Mouse (Mus musculus) heart, postnatal 0 days (tissue): ENCODE measurements around the gene Maneal. TPM values are rescaled to one million over a fixed set of nuclear protein-coding genes. Genes with fewer than 3 reads are reported as not detected.

Experiments used
- ATAC-seq: fragments of 200-750 bp; cut with Nextera tagmentation; 2 replicates; pipeline ENCODE4 v1.8.0; 2017; ENCODE audit warnings: low read depth, moderate number of reproducible peaks, moderate library complexity; ENCODE audit not compliant: insufficient read depth
- DNase-seq: peaks from one replicate; pipeline ENCODE4 v3.0.0-alpha.2; 2016; ENCODE audit warnings: low spot score
- H3K27ac ChIP-seq: fragments of 300-500 bp; sonication (generic); 2 replicates; pipeline ENCODE4 v1.5.1; 2014; ENCODE audit warnings: low read depth, mild to moderate bottlenecking
- H3K27me3 ChIP-seq: fragments of 300-500 bp; sonication (generic); 2 replicates; pipeline ENCODE4 v1.6.1; 2014; ENCODE audit warnings: low read length, mixed read lengths; ENCODE audit not compliant: control insufficient read depth, insufficient read depth
- H3K36me3 ChIP-seq: fragments of 300-500 bp; sonication (generic); replicated peaks from 2 replicates; pipeline ENCODE4 v1.6.1; 2014; ENCODE audit warnings: low read length, mixed read lengths; ENCODE audit not compliant: control insufficient read depth, insufficient read depth
- H3K4me1 ChIP-seq: fragments of 300-500 bp; sonication (generic); 2 replicates; pipeline ENCODE4 v1.6.1; 2014; ENCODE audit warnings: antibody characterized with exemption; ENCODE audit not compliant: control insufficient read depth, insufficient read depth
- H3K4me2 ChIP-seq: fragments of 300-500 bp; sonication (generic); 2 replicates; pipeline ENCODE4 v1.6.1; 2014; ENCODE audit warnings: low read depth, mild to moderate bottlenecking, low read length, moderate library complexity
- H3K4me3 ChIP-seq: fragments of 300-500 bp; sonication (generic); 2 replicates; pipeline ENCODE4 v1.5.1; 2014; ENCODE audit warnings: low read depth, low read length
- H3K9ac ChIP-seq: fragments of 300-500 bp; sonication (generic); replicated peaks from 2 replicates; pipeline ENCODE4 v1.6.1; 2014; ENCODE audit warnings: low read depth, low read length, mixed read lengths
- H3K9me3 ChIP-seq: fragments of 300-500 bp; sonication (generic); replicated peaks from 2 replicates; pipeline ENCODE4 v1.6.1; 2016; ENCODE audit warnings: low read length; ENCODE audit not compliant: control insufficient read depth
- CTCF ChIP-seq: IDR thresholded peaks from 2 replicates; pipeline ENCODE4 v1.5.1; 2016; ENCODE audit warnings: antibody characterized with exemption, control low read depth, low read depth
- EP300 ChIP-seq: IDR thresholded peaks from 2 replicates; pipeline ENCODE4 v1.6.1; 2016; ENCODE audit warnings: antibody characterized with exemption, low read depth
- WGBS: fragments of 180-500 bp; shearing (Covaris S2); extraction: QIAGEN DNeasy Blood & Tissue Kit; methylation state at CpG from one replicate; pipeline ENCODE4 v1.1.7; 2014; 5-methylcytosine and 5-hydroxymethylcytosine counted together
- polyA plus RNA-seq: library from polyadenylated mRNA; unstranded; fragments of >200 nt; fragmentation: Nextera tagmentation; extraction: Ambion mirVana; gene quantifications from 2 replicates; pipeline ENCODE4 v1.2.1, GENCODE M21; 2015
- total RNA-seq: library from RNA; depleted of rRNA; stranded (reverse); fragments of >200 nt; gene quantifications from 2 replicates; pipeline ENCODE4 v1.2.3, GENCODE M21; 2014; ENCODE audit warnings: low replicate concordance

Maneal gene
- total and polyA plus RNA-seq, 2 experiments from 2014 or later, result 0.11 TPM; not detected in 1

DNA sequence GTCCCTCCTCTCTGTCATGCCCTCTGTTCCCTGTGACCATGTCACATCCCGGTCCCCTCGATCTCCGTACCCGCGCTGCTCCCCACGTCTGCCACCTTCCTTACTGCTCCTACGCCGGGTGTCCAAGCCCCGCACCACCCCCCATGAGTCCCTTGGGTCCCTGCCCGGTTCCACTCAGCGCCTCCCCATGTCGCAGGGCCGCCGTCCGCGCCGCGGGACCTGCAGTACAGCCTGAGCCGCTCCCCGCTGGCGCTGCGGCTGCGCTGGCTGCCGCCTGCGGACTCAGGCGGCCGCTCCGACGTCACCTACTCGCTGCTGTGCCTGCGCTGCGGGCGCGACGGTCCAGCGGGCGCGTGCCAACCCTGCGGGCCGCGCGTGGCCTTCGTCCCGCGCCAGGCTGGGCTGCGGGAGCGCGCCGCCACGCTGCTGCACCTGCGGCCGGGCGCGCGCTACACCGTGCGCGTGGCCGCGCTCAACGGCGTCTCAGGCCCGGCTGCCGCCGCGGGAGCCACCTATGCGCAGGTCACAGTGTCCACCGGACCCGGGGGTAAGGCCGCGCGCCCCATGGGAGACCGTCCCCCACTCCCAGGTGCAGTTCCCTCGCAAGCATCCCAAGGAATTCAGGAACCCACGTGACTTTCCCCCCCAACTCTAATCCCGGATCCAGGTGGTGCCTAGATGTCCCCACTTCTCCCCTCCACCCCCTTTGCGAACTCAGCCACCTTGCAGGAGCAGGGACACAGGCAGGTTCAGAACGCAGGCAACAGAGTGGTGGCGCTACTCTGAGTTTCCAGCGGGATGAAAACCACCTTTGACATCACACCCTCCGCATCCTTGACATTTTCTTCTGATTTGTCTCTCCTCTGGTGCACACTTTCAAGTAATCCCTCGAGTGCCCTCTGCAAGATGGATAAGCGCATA lies 32.8 kb upstream of the Maneal start:
- DNase-seq, result no peak
- no peak overlapping the region for H3K27ac ChIP-seq
- peak overlapping the region; percentile 64 for H3K4me2 ChIP-seq
- H3K4me1 ChIP-seq, result 0 out of 2 replicates have a peak, but pooled peaks cover 5% of the 10 kb centered on the region
- no peak for ATAC-seq
- TF ChIP-seq CTCF (no peak), EP300 (no peak)
- H3K27me3 ChIP-seq, result peaks cover 51% of the 10 kb centered on the region
- no peak overlapping the region for H3K9ac ChIP-seq
- no peaks in the 10 kb centered on the region for H3K9me3 ChIP-seq
- H3K4me3 ChIP-seq, result peak overlapping the region; percentile 41
- WGBS, result 2% methylated on average over 76 of the region's 83 CpGs
- no peaks in the 10 kb centered on the region for H3K36me3 ChIP-seq

GRCm38 (mm10) chr4:124893769-124894168 lies 31.8 kb upstream of the Maneal start:
- no peak overlapping the region for H3K4me3 ChIP-seq
- no peak overlapping the region for H3K27ac ChIP-seq
- 0 out of 2 replicates have a peak, but pooled peaks cover 5% of the 10 kb centered on the region for H3K4me1 ChIP-seq
- no peaks in the 10 kb centered on the region for H3K36me3 ChIP-seq
- H3K27me3 ChIP-seq, result peaks cover 51% of the 10 kb centered on the region
- no peak for TF ChIP-seq EP300
- TF ChIP-seq CTCF, result no peak
- DNase-seq (no peak), ATAC-seq (no peak)
- no peak overlapping the region for H3K9ac ChIP-seq
- no peak overlapping the region for H3K4me2 ChIP-seq
- WGBS, result 36% methylated on average over 6 of the region's 6 CpGs
- H3K9me3 ChIP-seq, result no peaks in the 10 kb centered on the region

DNA sequence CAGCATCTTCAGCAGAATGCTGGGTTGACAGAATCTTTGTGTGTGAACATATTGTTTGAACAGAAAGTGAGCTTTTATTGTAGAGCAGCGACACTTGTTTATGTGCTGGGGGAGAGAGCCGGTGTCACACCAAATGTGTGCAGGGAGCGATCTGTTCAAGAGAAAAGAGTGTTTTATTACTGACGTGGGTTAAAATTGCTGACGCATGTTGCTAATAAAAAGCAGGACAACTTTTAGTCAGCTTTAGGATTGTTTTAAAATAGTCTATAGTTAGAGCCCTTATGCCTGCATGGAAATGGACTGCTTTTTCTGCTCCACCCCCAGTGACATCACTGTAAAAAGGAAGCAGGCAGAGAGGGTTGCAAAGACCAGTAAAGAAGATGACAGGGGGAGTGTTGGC lies 28.9 kb upstream of the Maneal start:
- DNase-seq (no peak), ATAC-seq (no peak)
- Histone ChIP-seq H3K27me3 (peaks cover 54% of the 10 kb centered on the region), H3K36me3 (no peaks in the 10 kb centered on the region), H3K4me1 (0 out of 2 replicates have a peak, but pooled peaks cover 5% of the 10 kb centered on the region), H3K9ac (no peak overlapping the region), H3K4me3 (no peak overlapping the region), H3K4me2 (no peak overlapping the region), H3K9me3 (no peaks in the 10 kb centered on the region), H3K27ac (no peak overlapping the region)
- 72% methylated on average over 5 of the region's 5 CpGs for WGBS
- no peak for TF ChIP-seq EP300
- no peak for TF ChIP-seq CTCF

DNA sequence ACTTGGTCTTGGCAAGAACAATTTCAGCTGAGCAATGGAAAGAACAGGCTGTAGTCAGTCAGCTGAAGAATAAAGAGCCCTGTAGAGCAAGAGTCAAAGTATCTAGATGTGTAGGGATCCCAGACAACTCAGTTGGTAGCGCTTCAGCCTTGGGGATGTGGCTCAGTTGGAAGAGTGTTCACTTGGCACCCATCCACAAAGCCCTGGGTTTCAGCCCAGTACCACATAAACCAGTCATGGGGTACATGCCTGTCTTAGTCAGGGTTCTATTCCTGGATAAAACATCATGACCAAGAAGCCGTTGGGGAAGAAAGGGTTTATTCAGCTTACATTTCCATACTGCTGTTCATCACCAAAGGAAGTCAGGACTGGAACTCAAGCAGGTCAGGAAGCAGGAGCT lies 28.0 kb upstream of the Maneal start:
- DNase-seq (no peak), ATAC-seq (no peak)
- no peak overlapping the region for H3K4me3 ChIP-seq
- H3K27me3 ChIP-seq, result peaks cover 51% of the 10 kb centered on the region
- 74% methylated on average over 2 of the region's 2 CpGs for WGBS
- H3K4me2 ChIP-seq, result no peak overlapping the region
- 0 out of 2 replicates have a peak, but pooled peaks cover 4% of the 10 kb centered on the region for H3K4me1 ChIP-seq
- H3K9ac ChIP-seq, result no peak overlapping the region
- TF ChIP-seq CTCF (no peak), EP300 (no peak)
- H3K27ac ChIP-seq, result no peak overlapping the region
- H3K36me3 ChIP-seq, result no peaks in the 10 kb centered on the region
- H3K9me3 ChIP-seq, result no peaks in the 10 kb centered on the region

DNA sequence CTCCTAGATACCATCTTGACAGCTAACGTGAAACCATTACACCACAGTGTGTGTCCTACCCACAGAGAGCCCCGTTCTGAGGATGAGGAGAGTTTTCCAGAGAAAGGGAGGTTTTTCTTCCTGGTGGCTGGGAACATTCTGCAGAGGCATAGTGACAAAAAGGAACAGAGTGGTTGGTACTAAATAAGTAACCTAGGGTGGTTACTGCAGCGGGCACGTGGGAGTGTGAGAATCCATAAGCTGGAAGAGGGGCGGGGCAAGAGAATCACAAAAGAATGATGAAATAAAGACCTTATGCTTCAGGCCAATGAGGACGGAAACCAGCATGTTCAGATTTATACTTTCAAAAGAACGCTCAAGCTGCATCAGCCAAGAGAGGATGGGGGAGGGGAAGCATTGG lies 26.7 kb upstream of the Maneal start:
- ATAC-seq (no peak), DNase-seq (no peak)
- H3K4me3 ChIP-seq, result no peak overlapping the region
- 63% methylated on average over 7 of the region's 7 CpGs for WGBS
- H3K9me3 ChIP-seq, result no peaks in the 10 kb centered on the region
- no peak overlapping the region for H3K9ac ChIP-seq
- no peak overlapping the region for H3K4me2 ChIP-seq
- peaks cover 49% of the 10 kb centered on the region for H3K27me3 ChIP-seq
- no peaks in the 10 kb centered on the region for H3K36me3 ChIP-seq
- H3K4me1 ChIP-seq, result no peaks in the 10 kb centered on the region
- no peak overlapping the region for H3K27ac ChIP-seq
- no peak for TF ChIP-seq EP300
- TF ChIP-seq CTCF, result no peak

- ATAC-seq, result no peak
These were observed 20.3 kb upstream of the Maneal start for GRCm38 (mm10) chr4:124882151-124882729.

More at GRCm38 (mm10) chr4:124882151-124882729, 20.3 kb upstream of the Maneal start:
- Histone ChIP-seq H3K4me3 (no peak overlapping the region), H3K9me3 (no peaks in the 10 kb centered on the region), H3K36me3 (no peaks in the 10 kb centered on the region), H3K4me2 (no peak overlapping the region), H3K4me1 (no peaks in the 10 kb centered on the region), H3K27me3 (peaks cover 63% of the 10 kb centered on the region), H3K9ac (no peak overlapping the region), H3K27ac (no peak overlapping the region)
- under 1% methylated on average over 37 of the region's 37 CpGs for WGBS
- no peak for TF ChIP-seq EP300
- no peak for TF ChIP-seq CTCF
- no peak for DNase-seq
